Mouse (Mus musculus) embryonic facial prominence, embryonic 11.5 days (tissue): ENCODE results near the gene Elmo1. TPM values are rescaled to one million over a fixed set of nuclear protein-coding genes. Genes with fewer than 3 reads are reported as not detected.

ENCODE experiments used
- ATAC-seq: fragments of 200-750 bp; cut with Nextera tagmentation; replicated peaks from 2 replicates; pipeline ENCODE4 v1.8.0; 2017; ENCODE audit warnings: low read depth; ENCODE audit not compliant: insufficient number of reproducible peaks, low FRiP score, low TSS enrichment
- DNase-seq: peaks from one replicate; pipeline ENCODE4 v3.0.0-alpha.2; 2015; ENCODE audit warnings: low spot score
- H3K27ac ChIP-seq: fragments of 300-500 bp; sonication (generic); replicated peaks from 2 replicates; pipeline ENCODE4 v1.5.1; 2014; ENCODE audit warnings: mild to moderate bottlenecking, low read depth, low read length, control low read depth
- H3K27me3 ChIP-seq: fragments of 300-500 bp; sonication (generic); 2 replicates; pipeline ENCODE4 v1.6.1; 2014; ENCODE audit warnings: mild to moderate bottlenecking, low read length, moderate library complexity, mixed read lengths; ENCODE audit not compliant: control insufficient read depth, insufficient read depth
- H3K36me3 ChIP-seq: fragments of 300-500 bp; sonication (generic); replicated peaks from 2 replicates; pipeline ENCODE4 v1.6.1; 2014; ENCODE audit warnings: low read depth, mild to moderate bottlenecking, low read length, moderate library complexity, mixed read lengths; ENCODE audit not compliant: control insufficient read depth, insufficient read depth
- H3K4me1 ChIP-seq: fragments of 300-500 bp; sonication (generic); 2 replicates; pipeline ENCODE4 v1.6.1; 2014; ENCODE audit warnings: low read length, mixed read lengths; ENCODE audit not compliant: control insufficient read depth, insufficient read depth
- H3K4me2 ChIP-seq: fragments of 300-500 bp; sonication (generic); 2 replicates; pipeline ENCODE4 v1.6.1; 2014; ENCODE audit warnings: low read depth, mild to moderate bottlenecking, control low read depth, low read length, moderate library complexity
- H3K4me3 ChIP-seq: fragments of 300-500 bp; sonication (generic); 2 replicates; pipeline ENCODE4 v1.5.1; 2014; ENCODE audit warnings: low read depth, low read length, control low read depth
- H3K9ac ChIP-seq: fragments of 300-500 bp; sonication (generic); replicated peaks from 2 replicates; pipeline ENCODE4 v1.6.1; 2014; ENCODE audit warnings: mild to moderate bottlenecking, control low read depth, low read length
- H3K9me3 ChIP-seq: fragments of 300-500 bp; sonication (generic); replicated peaks from 2 replicates; pipeline ENCODE4 v1.6.1; 2016; ENCODE audit warnings: mild to moderate bottlenecking, low read length, inconsistent platforms, mixed read lengths; ENCODE audit not compliant: control insufficient read depth
- WGBS: fragments of 180-500 bp; shearing (Covaris S2); extraction: QIAGEN DNeasy Blood & Tissue Kit; methylation state at CpG from one replicate; pipeline ENCODE4 v1.1.7; 2014; 5-methylcytosine and 5-hydroxymethylcytosine counted together
- polyA plus RNA-seq: library from polyadenylated mRNA; unstranded; fragments of >200 nt; fragmentation: Nextera tagmentation; extraction: Ambion mirVana; gene quantifications from 2 replicates; pipeline ENCODE4 v1.2.1, GENCODE M21; 2014

Elmo1 gene
- polyA plus RNA-seq, 1 experiment from 2014 or later, result 8.8 TPM

DNA sequence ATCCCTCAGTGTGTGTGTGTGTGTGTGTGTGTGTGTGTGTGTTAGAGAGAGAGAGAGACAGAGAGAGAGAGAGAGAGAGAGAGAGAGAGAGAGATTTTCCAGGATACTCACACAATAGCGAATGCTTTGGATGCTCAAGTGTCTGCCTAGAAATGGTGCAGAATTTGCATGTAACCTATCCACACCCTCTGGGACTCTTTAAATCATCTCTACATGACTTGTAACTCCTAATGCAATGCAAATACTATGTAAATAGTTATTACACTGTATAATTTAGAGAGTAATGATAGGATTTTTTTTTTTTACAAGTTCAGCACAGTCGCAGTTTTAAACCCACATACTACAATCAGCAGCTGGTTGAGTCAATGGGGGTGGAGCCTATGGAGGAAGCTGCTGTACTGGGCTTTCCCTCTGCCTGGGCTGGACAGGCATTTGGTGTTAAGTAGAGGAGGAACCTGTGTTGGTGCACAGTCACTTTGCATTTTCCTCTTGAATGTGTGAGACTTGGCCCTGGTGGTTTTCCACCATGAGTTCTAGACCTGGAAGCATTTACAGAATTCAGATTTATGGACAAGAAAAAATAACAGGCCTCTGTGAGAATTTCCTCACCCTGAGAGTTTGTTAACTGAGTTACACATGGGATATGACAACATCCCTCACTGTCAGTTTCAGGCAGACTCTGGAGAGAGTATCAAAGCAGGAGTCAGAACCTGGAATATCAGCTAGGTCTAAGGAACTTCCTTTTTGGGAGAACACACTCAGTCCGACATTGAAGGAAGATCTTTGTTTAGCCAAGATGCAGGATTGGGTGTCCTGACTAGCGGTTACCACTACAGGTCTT, 49.6 kb downstream of the Elmo1 start:
- H3K27ac ChIP-seq, result no peak overlapping the region
- H3K9me3 ChIP-seq, result no peaks in the 10 kb centered on the region
- no peak overlapping the region for H3K4me2 ChIP-seq
- DNase-seq (no peak), ATAC-seq (no peak)
- no peaks in the 10 kb centered on the region for H3K4me1 ChIP-seq
- H3K4me3 ChIP-seq, result no peak overlapping the region
- no peak overlapping the region for H3K9ac ChIP-seq
- no peaks in the 10 kb centered on the region for H3K36me3 ChIP-seq
- 82% methylated on average over 4 of the region's 4 CpGs for WGBS
- no peaks in the 10 kb centered on the region for H3K27me3 ChIP-seq

DNA sequence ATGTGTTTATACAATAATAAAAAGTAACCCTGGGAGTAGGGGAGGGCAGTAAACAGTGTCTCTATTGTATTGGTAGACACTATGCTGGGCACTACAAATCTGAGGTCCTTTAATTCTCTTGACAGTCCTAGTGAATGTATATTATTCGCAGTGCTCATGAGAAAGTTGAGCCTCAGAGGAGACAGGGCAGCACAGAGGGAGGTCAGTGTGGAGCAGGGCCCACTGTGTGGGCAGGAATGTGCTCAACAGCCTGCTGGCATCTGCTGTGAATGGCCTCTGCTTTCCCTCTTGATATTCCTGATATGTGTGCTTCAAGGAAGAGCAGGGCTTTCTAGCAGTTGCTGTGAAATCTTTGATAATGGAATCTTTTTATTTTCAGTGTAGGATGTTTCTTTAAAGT, 52.2 kb downstream of the Elmo1 start:
- no peak for DNase-seq
- no peaks in the 10 kb centered on the region for H3K4me1 ChIP-seq
- H3K4me2 ChIP-seq, result no peak overlapping the region
- H3K9me3 ChIP-seq, result no peaks in the 10 kb centered on the region
- ATAC-seq, result no peak
- H3K36me3 ChIP-seq, result no peaks in the 10 kb centered on the region
- no peak overlapping the region for H3K27ac ChIP-seq
- 43% methylated on average over 1 of the region's 1 CpGs for WGBS
- no peaks in the 10 kb centered on the region for H3K27me3 ChIP-seq
- no peak overlapping the region for H3K4me3 ChIP-seq
- H3K9ac ChIP-seq, result no peak overlapping the region

DNA sequence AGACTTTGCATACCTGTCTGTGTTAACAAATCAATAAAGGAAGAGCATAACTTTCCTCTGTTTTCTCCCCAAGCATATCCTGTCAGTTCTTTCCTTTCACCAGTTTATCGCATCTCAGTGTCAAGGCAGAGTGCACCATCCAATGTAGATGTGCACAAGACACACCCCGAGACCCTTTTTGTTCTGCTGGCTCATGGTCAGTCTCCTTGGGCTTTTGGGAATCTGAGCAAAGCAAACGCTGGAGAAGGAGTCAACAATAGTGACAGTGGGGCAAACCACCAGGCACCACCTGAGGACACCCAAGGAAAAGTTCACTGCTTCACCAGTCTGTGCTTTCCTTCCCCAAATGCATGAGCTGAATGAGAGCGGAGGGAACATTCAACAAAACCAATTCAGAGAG, 56.5 kb downstream of the Elmo1 start:
- H3K27me3 ChIP-seq, result no peaks in the 10 kb centered on the region
- no peak overlapping the region for H3K4me3 ChIP-seq
- no peak overlapping the region for H3K4me2 ChIP-seq
- no peak overlapping the region for H3K27ac ChIP-seq
- DNase-seq (no peak), ATAC-seq (no peak)
- H3K9me3 ChIP-seq, result no peaks in the 10 kb centered on the region
- no peaks in the 10 kb centered on the region for H3K4me1 ChIP-seq
- WGBS, result 87% methylated on average over 4 of the region's 4 CpGs
- H3K9ac ChIP-seq, result no peak overlapping the region
- no peaks in the 10 kb centered on the region for H3K36me3 ChIP-seq

DNA sequence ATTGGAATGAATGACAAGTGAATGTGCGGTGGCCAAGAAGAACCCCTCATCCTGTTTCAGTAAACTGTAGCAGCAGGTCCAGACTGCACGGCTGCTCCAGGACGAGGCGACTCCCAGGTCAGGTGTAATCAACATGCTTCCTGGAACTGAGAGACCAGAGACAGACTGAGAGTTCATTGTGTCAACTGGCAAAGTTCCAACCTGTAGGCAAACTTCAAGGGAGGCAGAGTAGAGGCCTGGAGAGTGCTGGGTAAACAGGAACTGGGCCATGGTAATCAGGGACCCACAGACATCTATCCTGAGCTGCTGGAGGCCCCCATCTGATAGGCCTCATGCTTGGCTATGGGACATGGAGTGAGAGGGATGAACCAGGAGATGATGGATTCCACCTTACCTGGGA, 57.3 kb downstream of the Elmo1 start:
- Histone ChIP-seq H3K36me3 (no peaks in the 10 kb centered on the region), H3K4me1 (no peaks in the 10 kb centered on the region), H3K4me2 (no peak overlapping the region), H3K9ac (no peak overlapping the region), H3K4me3 (no peak overlapping the region), H3K9me3 (no peaks in the 10 kb centered on the region), H3K27ac (no peak overlapping the region), H3K27me3 (no peaks in the 10 kb centered on the region)
- DNase-seq, result no peak
- 82% methylated on average over 4 of the region's 4 CpGs for WGBS
- no peak for ATAC-seq

DNA sequence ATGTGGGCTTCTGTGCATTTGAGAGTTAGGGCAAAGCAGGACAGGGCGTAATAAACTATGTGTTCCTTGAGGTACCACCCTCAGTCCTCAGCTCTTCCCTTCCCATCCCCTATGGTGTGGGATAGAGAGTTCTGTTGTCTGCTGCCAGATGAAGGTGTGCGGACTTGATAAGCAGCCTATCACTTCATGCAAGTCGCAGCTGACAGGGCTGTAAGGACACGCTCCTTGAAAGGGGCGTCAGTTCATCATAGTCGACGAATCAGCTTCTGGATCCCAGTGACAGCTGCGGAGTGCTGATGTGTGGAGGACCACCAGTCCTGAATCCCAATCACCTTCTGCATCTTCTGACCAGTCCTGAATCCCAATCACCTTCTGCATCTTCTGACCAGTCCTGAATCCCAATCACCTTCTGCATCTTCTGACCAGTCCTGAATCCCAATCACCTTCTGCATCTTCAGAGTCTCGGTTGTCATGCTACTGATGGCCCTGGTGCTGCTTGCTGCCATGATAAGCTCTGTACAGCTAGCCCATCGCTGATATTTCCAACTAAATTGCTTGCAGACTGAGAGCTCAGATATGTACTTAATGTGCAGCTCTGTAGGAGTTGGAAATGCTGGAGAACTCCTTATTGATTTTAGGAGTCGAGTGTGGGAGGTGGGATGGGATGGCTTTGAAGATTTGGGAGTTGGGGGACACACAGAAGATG, 59.9 kb downstream of the Elmo1 start:
- no peaks in the 10 kb centered on the region for H3K27me3 ChIP-seq
- DNase-seq, result no peak
- no peak overlapping the region for H3K4me2 ChIP-seq
- H3K9ac ChIP-seq, result no peak overlapping the region
- H3K27ac ChIP-seq, result no peak overlapping the region
- no peaks in the 10 kb centered on the region for H3K9me3 ChIP-seq
- no peaks in the 10 kb centered on the region for H3K4me1 ChIP-seq
- 81% methylated on average over 11 of the region's 11 CpGs for WGBS
- H3K4me3 ChIP-seq, result no peak overlapping the region
- no peaks in the 10 kb centered on the region for H3K36me3 ChIP-seq
- ATAC-seq, result no peak

DNA sequence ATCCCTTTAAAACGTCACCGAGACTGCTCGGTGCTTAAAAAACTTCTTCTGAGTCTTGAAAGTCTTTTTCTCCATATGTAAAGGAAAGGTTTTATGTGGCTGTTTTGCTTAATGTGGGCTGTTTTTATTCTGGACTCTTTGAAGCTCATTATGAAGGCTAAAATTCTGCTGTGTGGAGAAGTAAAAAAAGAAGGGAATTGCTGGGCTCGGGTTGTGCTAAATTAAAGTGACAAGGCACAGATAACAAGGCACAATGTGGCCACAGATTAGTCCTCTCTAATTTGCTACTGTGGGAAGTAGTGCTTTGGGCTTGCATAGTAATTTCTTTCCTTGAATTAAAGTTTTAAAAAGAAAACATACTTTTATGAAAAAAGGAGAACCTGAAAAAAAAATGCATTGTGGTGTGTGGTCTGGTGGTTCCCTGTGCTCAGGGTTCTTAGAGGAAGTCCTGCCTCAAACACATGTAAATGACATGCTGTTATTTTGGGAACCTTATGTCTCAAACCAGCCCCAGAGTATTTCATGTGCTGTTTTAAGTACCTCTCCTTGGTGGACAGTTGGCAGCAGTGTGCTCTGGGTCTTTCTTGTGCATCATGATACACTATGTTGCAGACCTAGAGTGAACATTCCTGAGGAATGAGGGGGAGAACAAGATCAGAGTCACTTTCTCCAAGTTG, 61.0 kb downstream of the Elmo1 start:
- no peak overlapping the region for H3K27ac ChIP-seq
- no peaks in the 10 kb centered on the region for H3K4me1 ChIP-seq
- H3K9ac ChIP-seq, result no peak overlapping the region
- DNase-seq (no peak), ATAC-seq (no peak)
- H3K4me2 ChIP-seq, result no peak overlapping the region
- H3K9me3 ChIP-seq, result no peaks in the 10 kb centered on the region
- no peaks in the 10 kb centered on the region for H3K27me3 ChIP-seq
- H3K36me3 ChIP-seq, result no peaks in the 10 kb centered on the region
- no peak overlapping the region for H3K4me3 ChIP-seq
- 67% methylated on average over 4 of the region's 4 CpGs for WGBS

DNA sequence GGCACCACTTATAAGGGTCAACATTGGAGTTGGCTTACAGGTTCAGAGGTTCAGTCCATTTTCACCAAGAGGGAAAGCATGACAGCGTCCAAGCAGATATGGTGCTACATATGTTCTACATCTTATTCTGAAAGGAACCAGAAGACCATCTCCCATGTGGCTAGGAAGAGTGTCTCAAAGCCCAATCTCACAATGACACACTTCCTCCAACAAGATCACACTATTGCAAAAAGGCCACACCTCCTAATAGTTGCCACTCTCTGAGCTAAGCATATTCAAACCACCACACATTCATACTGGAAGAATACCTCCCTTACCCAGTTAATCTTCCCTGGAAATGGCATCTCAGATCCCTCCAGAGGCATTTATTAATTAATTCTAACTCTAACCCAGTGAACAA, 66.7 kb downstream of the Elmo1 start:
- no peak for DNase-seq
- Histone ChIP-seq H3K4me3 (no peak overlapping the region), H3K27ac (no peak overlapping the region), H3K4me1 (no peaks in the 10 kb centered on the region), H3K4me2 (no peak overlapping the region), H3K9me3 (no peaks in the 10 kb centered on the region), H3K36me3 (no peaks in the 10 kb centered on the region), H3K9ac (no peak overlapping the region), H3K27me3 (no peaks in the 10 kb centered on the region)
- no peak for ATAC-seq
- 85% methylated on average over 1 of the region's 1 CpGs for WGBS

DNA sequence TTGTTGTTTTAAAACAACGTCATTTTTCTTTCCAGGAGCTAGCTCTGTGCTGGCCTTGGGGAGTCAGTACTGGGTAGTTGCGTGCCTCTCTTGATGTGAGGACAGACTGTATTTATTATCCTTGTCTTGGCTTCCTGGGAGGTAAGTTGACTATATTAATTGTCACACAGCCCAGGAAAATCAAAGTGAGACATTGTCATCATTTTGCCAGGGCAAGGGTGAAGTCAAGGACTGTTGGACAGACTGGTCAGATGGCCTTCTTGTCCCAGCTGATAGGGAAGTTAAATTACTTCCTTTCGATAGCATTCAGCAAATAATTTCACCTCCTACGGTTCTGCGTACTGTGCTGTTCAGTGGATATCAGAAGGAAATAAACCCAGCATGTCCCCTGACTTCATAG, 67.1 kb downstream of the Elmo1 start:
- H3K36me3 ChIP-seq, result no peaks in the 10 kb centered on the region
- H3K4me3 ChIP-seq, result no peak overlapping the region
- no peaks in the 10 kb centered on the region for H3K4me1 ChIP-seq
- no peak for DNase-seq
- WGBS, result 86% methylated on average over 5 of the region's 5 CpGs
- no peaks in the 10 kb centered on the region for H3K9me3 ChIP-seq
- no peak overlapping the region for H3K27ac ChIP-seq
- no peak overlapping the region for H3K9ac ChIP-seq
- H3K27me3 ChIP-seq, result no peaks in the 10 kb centered on the region
- H3K4me2 ChIP-seq, result no peak overlapping the region
- no peak for ATAC-seq
